Mouse (Mus musculus): ENCODE measurements around the gene Pgm2l1.

The Pgm2l1 gene

DNA sequence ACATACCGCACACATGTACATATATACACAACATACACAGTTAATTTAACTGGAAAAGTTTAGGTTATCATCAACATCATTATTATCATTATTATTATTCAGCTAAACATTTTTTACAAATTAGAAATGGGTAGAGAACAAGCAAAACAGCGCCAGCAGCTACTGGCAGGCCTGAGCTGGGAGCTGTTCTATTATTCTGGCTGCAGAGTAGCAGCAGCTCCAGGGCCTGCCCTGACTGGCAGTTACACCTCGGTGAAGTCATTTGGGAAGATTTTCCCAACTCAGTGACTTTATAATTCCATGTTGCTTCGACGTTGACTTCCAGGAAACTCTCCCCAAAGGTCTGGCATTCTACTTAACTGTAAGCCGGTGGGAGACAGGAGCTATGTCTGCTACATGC, 69.5 kb downstream of the Pgm2l1 start:
- DNase-seq (ENCODE audit: low spot score), result no peak

DNA sequence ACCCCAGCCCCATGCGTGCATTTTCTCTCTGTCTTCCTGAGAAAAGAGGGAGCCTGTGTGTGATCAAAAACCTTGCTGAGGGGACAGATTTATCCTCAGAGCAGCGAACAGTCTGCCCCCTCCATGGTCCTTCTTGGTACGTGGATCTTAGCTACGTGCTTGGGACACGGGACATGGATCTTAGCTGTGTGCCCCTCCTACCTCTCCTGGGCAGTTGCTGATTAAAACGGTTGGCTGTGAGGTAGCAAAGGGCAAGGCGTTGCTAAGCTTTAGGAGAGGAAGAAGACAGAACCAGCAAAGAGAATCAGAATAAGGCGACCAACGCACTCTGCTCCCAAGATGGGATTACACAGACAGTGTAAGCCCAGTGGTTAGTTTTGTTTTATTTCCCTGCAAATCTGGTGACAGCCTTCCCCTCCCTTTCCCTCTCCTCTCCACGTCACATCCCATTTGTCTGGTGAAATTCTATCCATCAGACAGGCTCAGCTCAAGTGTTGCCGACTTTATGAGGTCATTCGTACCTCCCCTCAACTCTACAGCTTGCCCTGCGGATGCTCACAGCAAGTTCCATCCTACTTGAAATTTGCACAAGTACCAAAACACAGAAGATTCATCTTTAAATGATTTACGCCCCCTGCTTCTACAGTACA, 71.8 kb downstream of the Pgm2l1 start:
- DNase-seq (ENCODE audit: low spot score), result no peak

DNA sequence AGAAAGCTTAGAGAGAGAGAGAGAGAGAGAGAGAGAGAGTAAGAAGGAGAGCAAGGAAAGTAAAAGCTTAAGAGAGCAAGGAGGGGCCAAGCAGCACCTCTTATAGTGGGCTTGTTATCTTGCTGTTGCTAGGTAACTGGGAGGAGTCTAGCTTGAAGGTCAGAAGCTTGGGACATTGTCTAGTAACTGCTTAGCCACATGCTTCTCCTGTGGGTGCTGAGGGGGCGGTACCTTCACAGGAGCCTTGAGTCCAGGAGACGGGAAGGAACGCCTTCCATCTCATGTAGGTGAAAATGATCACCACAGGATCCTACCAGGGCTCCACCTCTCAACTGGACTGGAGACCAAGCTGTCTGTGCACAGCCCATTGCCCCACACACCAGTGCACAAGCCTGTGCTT, 74.2 kb downstream of the Pgm2l1 start:
- DNase-seq (ENCODE audit: low spot score), result no peak

DNA sequence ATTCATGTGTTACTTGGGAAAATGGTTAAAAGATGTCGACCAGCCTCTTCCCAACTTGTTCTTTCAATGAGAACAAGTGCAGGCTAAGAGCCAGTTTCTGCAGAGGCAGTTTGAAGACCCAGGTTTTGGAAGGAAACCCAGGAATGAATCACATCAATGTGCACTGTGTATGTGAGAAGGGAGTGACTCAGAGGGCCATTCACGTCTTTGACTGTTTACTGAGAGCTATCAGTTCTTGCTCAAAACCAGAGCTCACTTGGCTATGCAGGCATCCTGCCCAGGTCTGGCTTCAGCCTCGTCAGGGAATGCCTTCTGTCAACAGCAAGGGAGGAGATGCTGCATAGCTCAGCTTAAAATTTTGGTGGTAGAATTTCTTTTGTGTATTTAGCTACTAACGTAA, 75.1 kb downstream of the Pgm2l1 start:
- DNase-seq (ENCODE audit: low spot score), result peak; percentile 49

DNA sequence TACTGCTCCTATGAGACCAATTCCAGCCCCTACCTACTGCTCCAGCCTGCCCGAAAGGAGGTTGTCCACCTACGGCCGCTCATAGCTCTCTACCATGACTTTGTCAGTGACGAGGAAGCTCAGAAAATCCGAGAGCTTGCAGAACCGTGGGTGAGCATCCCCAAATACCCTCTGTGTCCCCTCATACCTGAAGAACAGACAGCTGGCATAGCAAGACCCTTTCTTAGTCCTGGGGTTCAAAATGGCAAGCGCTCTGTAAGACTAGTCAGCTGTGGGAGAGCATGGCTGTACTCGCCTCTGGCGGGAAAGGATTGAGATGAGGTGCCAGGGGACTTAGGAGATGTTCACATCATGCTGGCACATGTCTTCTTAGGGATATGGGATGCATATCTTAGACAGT, 78.7 kb downstream of the Pgm2l1 start:
- DNase-seq (ENCODE audit: low spot score), result no peak

DNA sequence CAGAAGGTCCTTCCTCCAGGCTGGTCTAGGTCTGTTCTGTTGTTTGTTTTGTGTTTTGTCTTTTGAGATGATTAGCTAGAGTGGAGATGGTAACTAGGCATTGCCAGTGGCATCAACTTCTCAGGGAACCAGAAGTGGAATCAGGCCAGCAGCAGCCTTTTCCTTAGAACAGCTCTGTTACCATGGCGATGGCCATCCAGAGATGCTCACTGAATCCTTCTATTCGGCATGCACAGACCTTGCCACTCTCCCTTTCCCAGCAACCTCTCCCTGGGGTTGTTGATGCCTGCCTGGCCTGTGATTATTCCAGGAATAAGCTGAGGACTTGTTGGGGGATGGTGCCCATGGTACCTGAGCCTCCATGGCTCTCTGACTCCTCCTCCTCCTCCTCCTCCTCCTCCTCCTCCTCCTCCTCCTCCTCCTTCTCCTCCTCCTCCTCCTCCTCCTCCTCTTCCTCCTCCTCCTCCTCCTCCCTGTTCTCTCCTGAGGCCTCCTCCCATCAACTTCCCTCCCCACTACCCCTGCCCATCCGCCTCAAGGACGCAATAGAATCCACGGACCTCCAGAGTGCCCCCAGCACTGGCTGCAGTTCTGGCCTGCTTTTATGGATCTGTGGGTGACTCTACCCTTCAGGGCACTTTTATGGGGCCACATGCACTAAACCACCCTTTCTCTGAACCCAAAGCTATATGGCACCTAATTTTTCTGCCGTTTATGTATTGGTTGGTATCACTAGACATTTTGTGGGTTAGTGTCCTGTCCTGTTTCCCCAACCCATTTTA, 80.9 kb downstream of the Pgm2l1 start:
- peak; percentile 40 for DNase-seq (ENCODE audit: low spot score)

DNA sequence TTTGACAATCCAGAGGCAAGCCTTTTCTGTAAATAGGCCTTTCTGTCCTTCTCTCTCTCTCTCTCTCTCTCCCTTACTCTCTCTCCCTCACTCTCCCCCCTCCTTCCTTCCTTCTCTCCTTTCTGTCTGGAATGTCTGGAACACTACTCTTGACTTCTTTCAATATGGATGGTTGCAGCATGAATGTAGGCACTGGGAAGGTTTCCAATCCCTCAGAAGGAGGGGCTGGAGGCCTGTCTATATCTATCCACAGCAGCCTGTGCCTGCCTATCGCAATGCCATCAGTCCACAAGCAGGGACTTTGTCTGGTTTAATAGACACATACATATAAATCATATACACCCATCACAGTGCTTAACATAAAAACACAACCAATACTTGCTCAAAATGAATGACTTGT, 82.0 kb downstream of the Pgm2l1 start:
- no peak for DNase-seq (ENCODE audit: low spot score)

DNA sequence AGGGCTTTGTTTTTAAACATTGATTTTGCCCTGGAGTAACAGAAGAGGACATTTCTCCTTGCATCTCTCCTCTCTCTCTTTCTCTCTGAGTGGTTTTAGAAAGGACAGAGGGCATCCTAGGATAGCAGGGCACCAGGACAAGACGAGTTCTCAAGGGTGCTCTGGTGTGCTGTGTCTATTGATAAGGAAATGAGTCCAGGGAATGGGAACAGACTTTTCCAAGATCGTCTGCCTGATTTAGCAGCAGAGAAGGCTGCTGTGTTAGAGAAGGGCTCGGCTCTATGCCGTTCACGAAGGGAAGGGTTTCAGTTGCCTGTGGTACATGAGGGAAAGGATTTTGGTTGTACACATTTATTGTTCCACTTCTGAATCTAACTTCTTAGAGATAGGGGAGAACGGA, 82.5 kb downstream of the Pgm2l1 start:
- no peak for DNase-seq (ENCODE audit: low spot score)

DNA sequence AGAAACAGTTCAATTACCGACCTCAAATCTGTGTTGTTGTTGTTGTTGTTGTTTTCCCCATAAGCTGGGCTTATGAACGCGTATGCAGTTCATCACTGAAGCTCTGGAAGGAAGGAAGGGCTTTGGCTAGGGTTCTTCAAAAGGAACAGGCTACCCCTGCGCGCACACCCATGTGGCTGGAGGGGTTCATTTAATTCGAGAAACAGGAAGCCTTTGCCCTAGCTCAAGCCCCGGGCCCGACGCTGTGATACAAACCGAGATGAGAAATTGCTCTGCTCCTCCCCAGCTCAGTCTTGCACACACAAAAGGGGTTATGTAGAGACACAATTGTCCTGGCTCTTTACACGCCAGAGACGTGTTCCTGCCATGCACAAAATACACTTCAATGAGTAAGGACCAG, 83.1 kb downstream of the Pgm2l1 start:
- no peak for DNase-seq (ENCODE audit: low spot score)

DNA sequence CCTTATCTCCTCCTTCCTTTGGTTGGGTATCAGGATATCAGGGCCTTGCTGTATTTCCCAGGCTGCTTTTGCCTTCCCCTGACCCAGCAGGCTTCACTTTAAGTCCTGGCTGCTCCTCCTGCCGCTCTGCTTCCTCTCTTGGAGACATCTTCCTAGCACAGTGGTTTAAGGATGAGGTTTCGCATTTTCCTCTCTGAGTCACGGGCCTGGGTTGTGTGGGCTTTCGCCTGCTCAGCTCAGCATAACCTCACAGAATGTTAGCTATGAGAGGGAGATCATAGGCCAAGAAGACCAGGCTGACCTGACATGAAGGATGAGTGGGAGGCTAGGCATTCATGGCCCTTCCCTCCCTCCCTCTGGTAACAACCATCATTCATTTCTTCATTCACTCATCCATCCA, 85.5 kb downstream of the Pgm2l1 start:
- DNase-seq (ENCODE audit: low spot score), result no peak

DNA sequence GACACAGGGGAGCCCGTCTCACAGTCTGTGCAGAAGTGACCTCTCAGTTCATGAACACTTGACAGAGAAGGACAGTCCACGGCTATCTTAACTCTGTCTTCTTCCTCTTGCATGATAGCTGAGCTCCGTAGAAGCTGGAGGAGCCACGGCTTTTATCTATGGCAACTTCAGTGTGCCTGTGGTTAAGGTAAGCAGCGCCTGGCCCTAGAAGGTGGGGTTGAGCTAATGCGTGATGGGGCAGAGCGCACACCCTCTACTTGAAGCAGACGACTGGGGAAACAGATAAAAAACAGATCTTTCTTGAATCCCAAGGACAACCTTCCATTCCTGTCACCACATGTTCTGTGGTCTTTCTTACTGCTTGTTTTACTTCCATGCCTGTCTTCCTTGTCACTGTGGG, 89.7 kb downstream of the Pgm2l1 start:
- DNase-seq (ENCODE audit: low spot score), result no peak

DNA sequence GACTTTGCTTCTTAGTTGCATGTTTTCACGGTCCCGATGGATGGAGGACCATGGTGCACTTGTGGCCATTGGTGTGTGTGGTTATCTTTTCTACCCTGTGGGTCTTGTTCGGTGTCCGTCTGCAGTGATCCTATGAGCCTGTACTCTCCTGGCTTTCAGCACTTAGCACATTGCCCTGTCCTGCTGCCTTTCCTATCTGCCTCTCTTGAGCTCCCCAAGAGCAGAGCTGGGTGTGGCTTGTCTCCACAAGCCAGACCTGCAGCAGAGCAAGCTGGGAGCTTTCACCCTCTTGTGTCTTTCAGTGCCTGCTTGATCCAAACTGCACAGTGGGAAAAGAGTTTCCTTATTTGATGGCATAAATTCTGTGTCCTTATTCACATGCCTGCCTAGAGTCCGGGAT, 90.3 kb downstream of the Pgm2l1 start:
- no peak for DNase-seq (ENCODE audit: low spot score)

DNA sequence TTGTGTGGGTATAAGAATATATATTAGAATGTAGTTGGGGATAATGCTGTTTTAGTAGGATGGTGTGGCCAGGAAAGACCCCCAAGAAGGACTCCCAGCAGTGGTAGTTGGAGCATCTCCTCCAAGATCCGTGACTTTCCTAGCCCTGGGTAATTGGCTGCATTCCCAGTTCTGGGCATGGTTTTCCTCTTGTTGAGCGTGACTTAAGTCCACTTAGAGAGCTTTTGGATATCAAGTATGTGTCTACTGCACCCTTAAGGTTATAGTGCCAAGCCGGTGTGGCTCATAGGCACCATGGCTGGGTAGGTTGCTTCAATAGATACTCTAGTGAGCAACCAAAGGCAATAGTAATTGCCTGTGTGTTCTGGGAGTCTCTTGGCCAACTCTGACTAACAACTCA, 96.5 kb downstream of the Pgm2l1 start:
- no peak for DNase-seq (ENCODE audit: low spot score)

DNA sequence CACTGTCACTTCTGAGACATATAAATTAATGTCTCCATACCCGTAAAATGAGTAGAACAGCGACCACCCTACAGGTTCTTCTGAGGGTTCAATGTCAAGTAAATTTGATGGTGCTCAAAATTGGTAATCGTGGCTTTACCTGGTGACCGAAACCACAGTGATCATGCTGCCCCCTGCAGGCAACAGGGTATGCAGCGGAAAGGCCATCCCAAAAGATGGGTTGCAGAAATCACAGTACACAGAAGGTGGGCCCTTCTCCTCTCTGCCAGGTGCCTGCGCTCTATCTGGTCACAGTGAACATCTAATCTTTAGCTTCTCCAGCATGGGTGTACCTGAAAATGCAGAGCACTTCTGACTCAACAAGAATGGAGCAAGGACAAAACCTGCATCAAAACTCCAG, 98.3 kb downstream of the Pgm2l1 start:
- no peak for DNase-seq (ENCODE audit: low spot score)

DNA sequence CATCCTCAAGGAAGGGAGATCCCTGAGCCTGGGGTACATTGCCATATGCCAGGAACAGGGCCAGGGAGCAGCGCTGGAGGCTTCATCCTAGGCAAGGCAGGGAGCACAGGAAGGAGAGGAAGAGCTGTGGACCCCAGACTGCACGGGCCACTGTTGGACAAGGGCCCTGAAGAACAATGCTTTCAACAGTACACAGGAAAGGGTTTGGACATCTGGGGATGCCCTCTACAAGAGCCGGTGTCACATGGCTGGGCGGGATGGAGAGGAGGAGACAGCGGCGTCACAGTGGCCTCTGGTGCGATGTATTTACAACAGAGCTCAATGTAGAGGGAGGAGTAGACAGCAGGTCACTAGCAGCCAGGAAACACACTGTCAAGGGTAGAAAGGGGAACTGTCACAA, 100.3 kb downstream of the Pgm2l1 start:
- no peak for DNase-seq (ENCODE audit: low spot score)

Measured in left cerebral cortex, adult 11 months (tissue).